Mouse (Mus musculus) kidney, adult 2 months (tissue): ENCODE results near the gene RPS10-NUDT3. TPM values are rescaled to one million over a fixed set of nuclear protein-coding genes. Genes with fewer than 3 reads are reported as not detected.

ENCODE experiments used
- DNase-seq: peaks from one replicate; pipeline ENCODE4 v3.0.0; 2021
- H3K27ac ChIP-seq: fragments of 200-500 bp; 2 replicates; pipeline ENCODE4 v1.5.1; 2012; ENCODE audit warnings: low read depth, low read length, control low read depth, inconsistent platforms; ENCODE audit not compliant: insufficient read depth
- H3K27me3 ChIP-seq: fragments of 200-500 bp; replicated peaks from 2 replicates; pipeline ENCODE4 v1.6.1; 2012; ENCODE audit warnings: mild to moderate bottlenecking, moderate library complexity, low read length, inconsistent platforms; ENCODE audit not compliant: control insufficient read depth, insufficient read depth
- H3K36me3 ChIP-seq: fragments of 200-500 bp; 2 replicates; pipeline ENCODE4 v1.6.1; 2012; ENCODE audit warnings: mild to moderate bottlenecking, moderate library complexity, low read length, inconsistent platforms; ENCODE audit not compliant: control insufficient read depth, insufficient read depth
- H3K4me1 ChIP-seq: fragments of 200-500 bp; 2 replicates; pipeline ENCODE4 v1.6.1; 2011; ENCODE audit warnings: low read length; ENCODE audit not compliant: control insufficient read depth, insufficient read depth
- H3K4me3 ChIP-seq: fragments of 200-500 bp; 2 replicates; pipeline ENCODE4 v1.5.1; 2011; ENCODE audit warnings: mild to moderate bottlenecking, low read depth, low read length, control low read depth; ENCODE audit not compliant: insufficient read depth
- CTCF ChIP-seq: fragments of 200-500 bp; conservative IDR thresholded peaks from 2 replicates; pipeline ENCODE4 v1.5.1; 2011; ENCODE audit warnings: low read depth, mild to moderate bottlenecking, control low read depth, low read length, moderate library complexity, mixed read lengths; ENCODE audit not compliant: insufficient read depth, insufficient read length
- POLR2A ChIP-seq: fragments of 200-500 bp; IDR thresholded peaks from one replicate; pipeline ENCODE4 v1.6.1; 2011; ENCODE audit warnings: low read depth, low read length, control low read depth
- WGBS: fragments of 180-500 bp; shearing (Covaris S2); methylation state at CpG from one replicate; pipeline ENCODE4 v1.1.7; 2018; 5-methylcytosine and 5-hydroxymethylcytosine counted together
- polyA plus RNA-seq: library from polyadenylated mRNA; depleted of rRNA; stranded (reverse); fragments of >200 nt; gene quantifications from 2 replicates; pipeline ENCODE4 v1.2.3, GENCODE M21; 2012

RPS10-NUDT3 gene
- polyA plus RNA-seq, 1 experiment, result not detected

GRCm38 (mm10) chr17:27609576-27609975 lies 25.4 kb downstream of the RPS10-NUDT3 start:
- peaks cover 4% of the 10 kb centered on the region; the same call in 1 of the 2 replicates for H3K4me1 ChIP-seq
- TF ChIP-seq POLR2A, result no peak
- no peak for TF ChIP-seq CTCF
- H3K36me3 ChIP-seq, result no peaks in the 10 kb centered on the region
- DNase-seq, result no peak
- no peak overlapping the region for H3K4me3 ChIP-seq
- H3K27me3 ChIP-seq, result no peaks in the 10 kb centered on the region
- H3K27ac ChIP-seq, result no peak overlapping the region
- 82% methylated on average over 7 of the region's 7 CpGs for WGBS

- H3K36me3 ChIP-seq, result no peaks in the 10 kb centered on the region
- H3K4me1 ChIP-seq, result peaks cover 17% of the 10 kb centered on the region; the same call in 1 of the 2 replicates
- no peak for DNase-seq
- 61% methylated on average over 21 of the region's 21 CpGs for WGBS
- H3K4me3 ChIP-seq, result no peak overlapping the region
- no peak for TF ChIP-seq CTCF
- no peak for TF ChIP-seq POLR2A
- H3K27me3 ChIP-seq, result no peaks in the 10 kb centered on the region
- H3K27ac ChIP-seq, result no peak overlapping the region
Observed at GRCm38 (mm10) chr17:27603522-27604234, 31.3 kb downstream of the RPS10-NUDT3 start.

GRCm38 (mm10) chr17:27603036-27603435 lies 32.0 kb downstream of the RPS10-NUDT3 start:
- TF ChIP-seq POLR2A (no peak), CTCF (no peak)
- 92% methylated on average over 2 of the region's 2 CpGs for WGBS
- H3K27ac ChIP-seq, result no peak overlapping the region
- no peaks in the 10 kb centered on the region for H3K27me3 ChIP-seq
- no peak for DNase-seq
- H3K36me3 ChIP-seq, result no peaks in the 10 kb centered on the region
- H3K4me1 ChIP-seq, result peaks cover 22% of the 10 kb centered on the region; the same call in 1 of the 2 replicates
- H3K4me3 ChIP-seq, result no peak overlapping the region

GRCm38 (mm10) chr17:27600869-27601268 lies 34.2 kb downstream of the RPS10-NUDT3 start:
- Histone ChIP-seq H3K4me1 (peaks cover 22% of the 10 kb centered on the region; the same call in 1 of the 2 replicates), H3K36me3 (no peaks in the 10 kb centered on the region), H3K27ac (no peak overlapping the region), H3K27me3 (no peaks in the 10 kb centered on the region), H3K4me3 (no peak overlapping the region)
- DNase-seq, result no peak
- 63% methylated on average over 5 of the region's 5 CpGs for WGBS
- TF ChIP-seq POLR2A, result no peak
- no peak for TF ChIP-seq CTCF

- no peak overlapping the region for H3K27ac ChIP-seq
- H3K27me3 ChIP-seq, result no peaks in the 10 kb centered on the region
- no peak overlapping the region for H3K4me3 ChIP-seq
- TF ChIP-seq POLR2A, result no peak
- 80% methylated on average over 3 of the region's 3 CpGs for WGBS
- H3K4me1 ChIP-seq, result peaks cover 22% of the 10 kb centered on the region; the same call in 1 of the 2 replicates
- DNase-seq, result no peak
- no peaks in the 10 kb centered on the region for H3K36me3 ChIP-seq
Observed at GRCm38 (mm10) chr17:27600286-27600685, 34.7 kb downstream of the RPS10-NUDT3 start.

- WGBS, result 69% methylated on average over 21 of the region's 21 CpGs
- Histone ChIP-seq H3K4me3 (no peak overlapping the region), H3K27me3 (no peaks in the 10 kb centered on the region), H3K4me1 (peaks cover 6% of the 10 kb centered on the region; the same call in 1 of the 2 replicates), H3K27ac (no peak overlapping the region), H3K36me3 (no peaks in the 10 kb centered on the region)
- no peak for TF ChIP-seq CTCF
- TF ChIP-seq POLR2A, result no peak
- no peak for DNase-seq
Observed at GRCm38 (mm10) chr17:27596376-27597190, 38.4 kb downstream of the RPS10-NUDT3 start.
